Mouse (Mus musculus) midbrain, embryonic 16.5 days (tissue): ENCODE measurements at regions not wholly inside any gene's neighbourhood (a gene's known extent, or its start where the extent isn't known, plus 50 kb on each side); places are given as distances from the start of the nearest gene placed in this dataset.

Source experiments
- ATAC-seq: fragments of 200-750 bp; cut with Nextera tagmentation; 2 replicates; pipeline ENCODE4 v1.8.0; 2017; ENCODE audit warnings: moderate TSS enrichment
- H3K27ac ChIP-seq: fragments of 300-500 bp; sonication (generic); 2 replicates; pipeline ENCODE4 v1.5.1; 2014; ENCODE audit warnings: mild to moderate bottlenecking, low read length, mixed read lengths
- H3K27me3 ChIP-seq: fragments of 300-500 bp; sonication (generic); 2 replicates; pipeline ENCODE4 v1.6.1; 2014; ENCODE audit warnings: low read depth, low read length, mixed read lengths; ENCODE audit not compliant: control insufficient read depth, insufficient read depth
- H3K36me3 ChIP-seq: fragments of 300-500 bp; sonication (generic); 2 replicates; pipeline ENCODE4 v1.6.1; 2014; ENCODE audit warnings: mild to moderate bottlenecking, low read length, moderate library complexity, mixed read lengths; ENCODE audit not compliant: control insufficient read depth, insufficient read depth
- H3K4me1 ChIP-seq: fragments of 300-500 bp; sonication (generic); 2 replicates; pipeline ENCODE4 v1.6.1; 2014; ENCODE audit warnings: mild to moderate bottlenecking, low read length, mixed read lengths; ENCODE audit not compliant: control insufficient read depth, insufficient read depth
- H3K4me2 ChIP-seq: fragments of 300-500 bp; sonication (generic); 2 replicates; pipeline ENCODE4 v1.6.1; 2014; ENCODE audit warnings: mild to moderate bottlenecking, low read length, mixed read lengths
- H3K4me3 ChIP-seq: fragments of 300-500 bp; sonication (generic); 2 replicates; pipeline ENCODE4 v1.5.1; 2014; ENCODE audit warnings: low read depth, mild to moderate bottlenecking, low read length, moderate library complexity, mixed read lengths
- H3K9ac ChIP-seq: fragments of 300-500 bp; sonication (generic); 2 replicates; pipeline ENCODE4 v1.6.1; 2014; ENCODE audit warnings: low read depth, low read length, mixed read lengths
- H3K9me3 ChIP-seq: fragments of 300-500 bp; sonication (generic); replicated peaks from 2 replicates; pipeline ENCODE4 v1.6.1; 2014; ENCODE audit warnings: mild to moderate bottlenecking, low read length, mixed read lengths; ENCODE audit not compliant: control insufficient read depth, poor library complexity, severe bottlenecking
- WGBS: fragments of 180-500 bp; shearing (Covaris S2); extraction: QIAGEN DNeasy Blood & Tissue Kit; methylation state at CpG from one replicate; pipeline ENCODE4 v1.1.7; 2014; 5-methylcytosine and 5-hydroxymethylcytosine counted together

DNA sequence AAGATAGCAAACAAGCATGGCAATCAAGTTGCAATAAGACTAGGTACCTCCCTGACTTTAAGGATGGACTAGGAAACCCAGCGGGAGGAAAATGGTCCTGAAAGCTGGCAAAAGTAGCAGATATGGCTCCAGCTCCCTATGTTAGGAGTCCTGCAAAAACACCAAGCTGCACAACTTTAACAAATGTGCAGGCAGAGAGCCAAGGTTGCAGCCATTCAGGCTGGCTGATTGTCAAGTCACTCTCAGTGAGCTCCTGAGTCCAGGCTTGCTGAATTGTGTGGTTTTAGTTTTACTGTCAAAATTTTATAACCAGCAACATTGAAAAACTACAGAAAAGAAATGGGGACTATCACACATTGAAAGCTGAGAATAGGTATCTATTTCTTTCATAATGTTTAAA, 1122.8 kb upstream of the Slc10a2 start:
- H3K4me3 ChIP-seq, result no peak overlapping the region
- H3K9ac ChIP-seq, result no peak overlapping the region
- no peaks in the 10 kb centered on the region for H3K27me3 ChIP-seq
- H3K4me2 ChIP-seq, result no peak overlapping the region
- no peaks in the 10 kb centered on the region for H3K4me1 ChIP-seq
- H3K36me3 ChIP-seq, result no peaks in the 10 kb centered on the region
- H3K27ac ChIP-seq, result no peak overlapping the region
- 82% methylated on average over 1 of the region's 1 CpGs for WGBS
- ATAC-seq, result no peak
- H3K9me3 ChIP-seq, result no peaks in the 10 kb centered on the region

DNA sequence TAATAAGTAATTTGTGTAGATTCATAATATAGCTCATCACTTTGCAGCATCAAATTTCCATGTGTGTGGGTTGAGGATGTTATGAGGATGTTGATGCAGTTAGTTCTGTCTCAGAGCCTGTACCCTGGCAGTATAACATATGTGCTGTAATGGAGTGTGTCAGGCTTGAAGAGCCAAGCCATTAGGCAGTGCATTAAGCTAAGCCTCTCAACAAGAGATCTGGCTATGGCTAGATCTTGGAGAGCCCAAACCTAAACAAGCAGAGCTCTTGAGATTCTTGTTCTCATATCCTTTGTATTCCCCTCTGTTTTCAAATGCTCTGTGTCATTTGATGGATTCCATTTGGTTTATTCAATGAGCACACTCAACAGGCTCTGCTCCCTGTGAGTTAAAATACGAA, 1120.0 kb upstream of the Slc10a2 start:
- 92% methylated on average over 1 of the region's 1 CpGs for WGBS
- no peak for ATAC-seq
- Histone ChIP-seq H3K9ac (no peak overlapping the region), H3K4me2 (no peak overlapping the region), H3K4me3 (no peak overlapping the region), H3K4me1 (no peaks in the 10 kb centered on the region), H3K27ac (no peak overlapping the region), H3K36me3 (no peaks in the 10 kb centered on the region), H3K27me3 (no peaks in the 10 kb centered on the region), H3K9me3 (no peaks in the 10 kb centered on the region)

GRCm38 (mm10) chr8:6207617-6208349, 1102.6 kb upstream of the Slc10a2 start:
- H3K4me3 ChIP-seq, result no peak overlapping the region
- ATAC-seq, result peak; percentile 76; the same call in 1 of the 2 replicates
- no peaks in the 10 kb centered on the region for H3K36me3 ChIP-seq
- H3K4me2 ChIP-seq, result no peak overlapping the region
- no peak overlapping the region for H3K9ac ChIP-seq
- 27% methylated on average over 2 of the region's 2 CpGs for WGBS
- no peaks in the 10 kb centered on the region for H3K27me3 ChIP-seq
- peaks cover 5% of the 10 kb centered on the region for H3K4me1 ChIP-seq
- no peaks in the 10 kb centered on the region for H3K9me3 ChIP-seq
- H3K27ac ChIP-seq, result no peak overlapping the region

DNA sequence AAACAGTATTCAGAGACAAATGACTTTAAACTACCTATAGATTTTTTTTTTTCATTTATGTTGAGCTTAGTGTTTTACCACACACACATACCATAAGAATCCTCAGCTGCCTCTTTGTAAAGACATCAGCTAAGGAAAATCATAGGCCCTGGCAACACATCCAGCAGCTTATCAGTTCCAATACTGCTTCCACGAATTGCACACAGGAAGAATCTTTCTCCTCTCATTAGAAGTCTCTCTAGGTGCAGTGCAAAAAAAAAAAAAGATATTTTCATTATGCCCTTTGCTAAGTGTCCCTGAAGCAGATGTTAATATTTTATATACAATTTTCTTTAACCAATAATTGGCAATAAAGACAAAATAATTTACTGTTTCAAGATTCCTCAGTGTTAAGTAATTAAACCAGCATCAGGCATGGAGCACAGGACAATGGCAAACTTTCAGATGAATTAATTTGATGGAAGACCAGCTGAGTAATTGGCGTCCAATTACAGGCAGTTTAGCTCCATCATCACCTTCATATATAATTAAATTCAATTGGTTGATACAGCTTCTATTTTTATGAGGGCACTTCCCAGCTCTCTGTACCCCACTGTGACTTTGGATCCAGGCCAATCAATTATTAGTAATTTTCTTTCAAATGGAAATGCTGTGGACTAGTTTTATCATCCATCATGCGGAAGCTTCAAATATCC, 1099.0 kb upstream of the Slc10a2 start:
- 37% methylated on average over 3 of the region's 3 CpGs for WGBS
- no peak overlapping the region for H3K4me2 ChIP-seq
- no peak overlapping the region for H3K4me3 ChIP-seq
- no peaks in the 10 kb centered on the region for H3K27me3 ChIP-seq
- no peaks in the 10 kb centered on the region for H3K9me3 ChIP-seq
- no peak overlapping the region for H3K9ac ChIP-seq
- H3K4me1 ChIP-seq, result peaks cover 5% of the 10 kb centered on the region
- ATAC-seq, result no peak
- no peaks in the 10 kb centered on the region for H3K36me3 ChIP-seq
- H3K27ac ChIP-seq, result no peak overlapping the region

GRCm38 (mm10) chr8:6191431-6191830, 1086.3 kb upstream of the Slc10a2 start:
- no peaks in the 10 kb centered on the region for H3K27me3 ChIP-seq
- no peaks in the 10 kb centered on the region for H3K9me3 ChIP-seq
- no peak overlapping the region for H3K4me3 ChIP-seq
- ATAC-seq, result no peak
- H3K4me2 ChIP-seq, result no peak overlapping the region
- H3K36me3 ChIP-seq, result no peaks in the 10 kb centered on the region
- no peak overlapping the region for H3K27ac ChIP-seq
- H3K4me1 ChIP-seq, result no peaks in the 10 kb centered on the region
- no peak overlapping the region for H3K9ac ChIP-seq
- 89% methylated on average over 2 of the region's 2 CpGs for WGBS

DNA sequence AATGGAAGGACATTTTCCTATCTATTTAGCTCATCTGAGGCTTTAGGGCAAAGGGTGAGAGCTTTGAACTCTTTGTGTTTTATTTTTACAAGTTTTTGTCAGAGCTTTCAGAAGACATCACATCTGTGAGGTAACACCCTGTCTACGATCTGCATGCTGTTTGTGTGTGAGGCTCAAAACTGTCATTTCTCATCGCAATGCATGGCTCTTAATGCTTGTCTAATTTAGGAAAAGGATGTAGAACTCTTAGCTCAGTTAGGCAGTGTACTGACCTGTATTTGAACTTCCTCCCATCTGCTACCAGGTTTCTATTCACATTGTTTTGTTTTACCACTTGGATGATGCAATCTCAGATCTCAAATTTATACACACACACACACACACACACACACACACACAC, 1083.3 kb upstream of the Slc10a2 start:
- Histone ChIP-seq H3K27ac (no peak overlapping the region), H3K4me1 (no peaks in the 10 kb centered on the region), H3K4me2 (no peak overlapping the region), H3K9ac (no peak overlapping the region), H3K27me3 (no peaks in the 10 kb centered on the region), H3K36me3 (no peaks in the 10 kb centered on the region), H3K9me3 (no peaks in the 10 kb centered on the region), H3K4me3 (no peak overlapping the region)
- no peak for ATAC-seq
- 79% methylated on average over 2 of the region's 2 CpGs for WGBS

DNA sequence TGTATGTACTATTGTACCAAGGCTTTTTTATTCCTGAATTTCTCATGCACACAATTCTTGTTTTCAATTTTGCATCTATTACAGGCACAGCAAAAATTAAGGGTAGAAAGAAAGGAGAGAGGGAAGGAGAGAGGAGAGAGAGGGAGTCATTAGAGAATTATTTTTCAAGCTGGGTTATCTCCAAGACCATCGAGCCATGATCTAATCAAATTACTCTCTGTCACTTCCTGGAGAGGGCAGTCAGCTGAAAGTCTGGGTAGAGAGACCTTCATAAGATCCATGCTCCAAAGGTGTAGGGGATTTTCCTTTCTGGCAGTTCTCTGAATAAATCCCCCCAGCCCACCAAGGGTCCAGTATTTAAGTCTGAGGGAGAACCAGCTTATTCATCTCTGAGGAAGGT, 1081.4 kb upstream of the Slc10a2 start:
- 63% methylated on average over 1 of the region's 1 CpGs for WGBS
- Histone ChIP-seq H3K27me3 (no peaks in the 10 kb centered on the region), H3K4me1 (no peaks in the 10 kb centered on the region), H3K36me3 (no peaks in the 10 kb centered on the region), H3K4me3 (no peak overlapping the region), H3K9me3 (no peaks in the 10 kb centered on the region), H3K27ac (no peak overlapping the region), H3K4me2 (no peak overlapping the region), H3K9ac (no peak overlapping the region)
- no peak for ATAC-seq

- H3K4me2 ChIP-seq, result no peak overlapping the region
- no peaks in the 10 kb centered on the region for H3K9me3 ChIP-seq
- WGBS, result 85% methylated on average over 3 of the region's 3 CpGs
- H3K9ac ChIP-seq, result no peak overlapping the region
- no peak overlapping the region for H3K27ac ChIP-seq
- H3K4me3 ChIP-seq, result no peak overlapping the region
- H3K36me3 ChIP-seq, result no peaks in the 10 kb centered on the region
- H3K27me3 ChIP-seq, result no peaks in the 10 kb centered on the region
- ATAC-seq, result no peak
- H3K4me1 ChIP-seq, result no peaks in the 10 kb centered on the region
Observed at GRCm38 (mm10) chr8:6179602-6180001, 1074.5 kb upstream of the Slc10a2 start.

DNA sequence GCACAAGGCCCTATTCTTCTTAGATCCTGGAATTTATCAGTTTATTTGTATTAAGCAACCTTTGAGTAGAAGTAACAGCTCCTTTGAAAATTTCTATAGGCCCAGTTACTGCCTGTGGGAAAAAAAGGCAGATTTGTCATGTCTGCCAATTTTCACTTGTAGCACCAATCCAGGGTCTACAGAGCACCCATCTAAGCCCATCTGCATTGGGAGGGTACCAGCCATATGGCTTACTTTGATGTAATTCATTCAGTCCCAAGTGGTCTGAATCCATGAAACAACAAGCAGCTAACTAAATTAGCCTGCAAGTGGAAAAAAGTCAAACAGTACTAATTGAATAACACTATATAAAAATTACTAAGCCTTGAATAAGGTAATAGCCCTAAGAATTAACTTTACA, 1061.3 kb upstream of the Slc10a2 start:
- Histone ChIP-seq H3K4me3 (no peak overlapping the region), H3K27me3 (no peaks in the 10 kb centered on the region), H3K9ac (no peak overlapping the region), H3K36me3 (no peaks in the 10 kb centered on the region), H3K9me3 (no peaks in the 10 kb centered on the region), H3K4me2 (no peak overlapping the region), H3K4me1 (no peaks in the 10 kb centered on the region), H3K27ac (no peak overlapping the region)
- ATAC-seq, result no peak
